In genomic region chr13:74349566-74350434, GRCm38 (mm10) we compare ENCODE assay signal across 7 mouse cellular contexts. TPM values are rescaled to one million over a fixed set of nuclear protein-coding genes. Genes with fewer than 3 reads are reported as not detected.
A peak's percentile ranks its signal among the peaks of the same experiment; 100 is the strongest.
DNase-seq lines count a peak whose midpoint lies in the region; ATAC-seq lines count a peak whose summit lies in the region.

Gene Sdha (minus strand): TSS chr13:74350280.
Gene Ccdc127 (plus strand): TSS chr13:74350309.

- no peak within 1 kb of the TSS; the same call in 1 of the 2 replicates for H3K27ac ChIP-seq in embryonic facial prominence, embryonic 11.5 days (replicated peaks; ENCODE audit: low read depth, low read length)
- no peak within 1 kb of the TSS for H3K27ac ChIP-seq in limb, embryonic 11.5 days (replicated peaks; ENCODE audit: low read depth, low read length)
- H3K27ac ChIP-seq in midbrain, embryonic 14.5 days (replicated peaks; ENCODE audit: low read depth, low read length) = peak within 1 kb of the TSS; percentile 79

- peak; percentile 96 for ATAC-seq in embryonic facial prominence, embryonic 11.5 days (replicated peaks; ENCODE audit: insufficient number of reproducible peaks, low FRiP score, low TSS enrichment, low read depth)
- peak; percentile 96 for ATAC-seq in limb, embryonic 11.5 days (ENCODE audit: insufficient number of reproducible peaks, low FRiP score, low TSS enrichment, low read depth)
- ATAC-seq in midbrain, embryonic 14.5 days (ENCODE audit: low FRiP score, low TSS enrichment) = peak; percentile 98

- no peaks in the 10 kb centered on the region for H3K4me1 ChIP-seq in embryonic facial prominence, embryonic 11.5 days (ENCODE audit: control insufficient read depth, insufficient read depth, low read length)
- 0 out of 2 replicates have a peak, but pooled peaks cover 3% of the 10 kb centered on the region for H3K4me1 ChIP-seq in limb, embryonic 11.5 days (ENCODE audit: control insufficient read depth, insufficient read depth, low read length)
- H3K4me1 ChIP-seq in midbrain, embryonic 14.5 days (ENCODE audit: control insufficient read depth, insufficient read depth, low read length) = peaks cover 14% of the 10 kb centered on the region

- H3K9me3 ChIP-seq in embryonic facial prominence, embryonic 11.5 days (replicated peaks; ENCODE audit: control insufficient read depth, low read length) = no peaks in the 10 kb centered on the region
- no peaks in the 10 kb centered on the region for H3K9me3 ChIP-seq in limb, embryonic 11.5 days (ENCODE audit: control insufficient read depth, low read length)
- H3K9me3 ChIP-seq in midbrain, embryonic 14.5 days (ENCODE audit: control insufficient read depth, low read length) = no peaks in the 10 kb centered on the region

- H3K27me3 ChIP-seq in embryonic facial prominence, embryonic 11.5 days (ENCODE audit: control insufficient read depth, insufficient read depth, low read length) = no peaks in the 10 kb centered on the region
- H3K27me3 ChIP-seq in limb, embryonic 11.5 days (ENCODE audit: control insufficient read depth, insufficient read depth, low read length) = no peaks in the 10 kb centered on the region
- H3K27me3 ChIP-seq in midbrain, embryonic 14.5 days (ENCODE audit: control insufficient read depth, insufficient read depth, low read length) = no peaks in the 10 kb centered on the region

- no peaks in the 10 kb centered on the region; the same call in 1 of the 2 replicates for H3K36me3 ChIP-seq in embryonic facial prominence, embryonic 11.5 days (replicated peaks; ENCODE audit: control insufficient read depth, insufficient read depth, low read depth, low read length)
- 0 out of 2 replicates have a peak, but pooled peaks cover 2% of the 10 kb centered on the region for H3K36me3 ChIP-seq in limb, embryonic 11.5 days (ENCODE audit: control insufficient read depth, insufficient read depth, low read length)
- peaks cover 18% of the 10 kb centered on the region for H3K36me3 ChIP-seq in midbrain, embryonic 14.5 days (ENCODE audit: control insufficient read depth, insufficient read depth, low read length)

- 2% methylated on average over 57 of the region's 57 CpGs for WGBS in embryonic facial prominence, embryonic 11.5 days
- WGBS in limb, embryonic 11.5 days = 2% methylated on average over 57 of the region's 57 CpGs
- 2% methylated on average over 57 of the region's 57 CpGs for WGBS in midbrain, embryonic 14.5 days

- peak within 1 kb of the TSS; percentile 66 for H3K4me2 ChIP-seq in embryonic facial prominence, embryonic 11.5 days (ENCODE audit: low read depth, low read length)
- peak within 1 kb of the TSS; percentile 74 for H3K4me2 ChIP-seq in limb, embryonic 11.5 days (ENCODE audit: low read depth, severe bottlenecking)
- peak within 1 kb of the TSS; percentile 74 for H3K4me2 ChIP-seq in midbrain, embryonic 14.5 days (ENCODE audit: low read length)

- H3K4me3 ChIP-seq in embryonic facial prominence, embryonic 11.5 days (ENCODE audit: low read depth, low read length) = peak within 1 kb of the TSS; percentile 75
- H3K4me3 ChIP-seq in limb, embryonic 11.5 days (ENCODE audit: low read depth, low read length) = peak within 1 kb of the TSS; percentile 54
- peak within 1 kb of the TSS; percentile 81 for H3K4me3 ChIP-seq in midbrain, embryonic 14.5 days (replicated peaks; ENCODE audit: low read depth, low read length)

- peak; percentile 98 for DNase-seq in adrenal gland, postnatal 14 days
- DNase-seq in embryonic facial prominence, embryonic 11.5 days (ENCODE audit: low spot score) = peak; percentile 97
- peak; percentile 100 for DNase-seq in heart, adult 11 months
- DNase-seq in kidney, adult 18-20 months = peak; percentile 96
- DNase-seq in limb, embryonic 11.5 days (ENCODE audit: low spot score) = peak; percentile 98
- DNase-seq in midbrain, embryonic 14.5 days = peak; percentile 100
- DNase-seq in spleen, adult 18-20 months = peak; percentile 92

- peak within 1 kb of the TSS; percentile 93 for H3K9ac ChIP-seq in embryonic facial prominence, embryonic 11.5 days (replicated peaks; ENCODE audit: low read length)
- H3K9ac ChIP-seq in limb, embryonic 11.5 days (ENCODE audit: low read length) = peak within 1 kb of the TSS; percentile 83
- H3K9ac ChIP-seq in midbrain, embryonic 14.5 days (replicated peaks; ENCODE audit: low read length) = peak within 1 kb of the TSS; percentile 82

RNA-seq across cellular contexts. Expression of gene Sdha, which starts in this region (rescaled TPM):
- 906 and 913 TPM in 2 replicates for total RNA-seq in adrenal gland, postnatal 14 days (2021)
- polyA plus RNA-seq in embryonic facial prominence, embryonic 11.5 days (2014; fragmentation: Nextera tagmentation; extraction: Ambion mirVana) = 228 and 235 TPM in 2 replicates
- 214 and 235 TPM in 2 replicates for polyA plus RNA-seq in limb, embryonic 11.5 days (2014; fragmentation: Nextera tagmentation; extraction: Ambion mirVana)
- polyA plus RNA-seq in midbrain, embryonic 14.5 days (2014; fragmentation: Nextera tagmentation; extraction: Ambion mirVana) = 153 and 196 TPM in 2 replicates

RNA-seq across cellular contexts. Expression of gene Ccdc127, which starts in this region (rescaled TPM):
- 51.2 and 51.6 TPM in 2 replicates for total RNA-seq in adrenal gland, postnatal 14 days (2021)
- 69.0 and 73.7 TPM in 2 replicates for polyA plus RNA-seq in embryonic facial prominence, embryonic 11.5 days (2014; fragmentation: Nextera tagmentation; extraction: Ambion mirVana)
- polyA plus RNA-seq in limb, embryonic 11.5 days (2014; fragmentation: Nextera tagmentation; extraction: Ambion mirVana) = 57.4 and 61.0 TPM in 2 replicates
- 41.7 and 46.2 TPM in 2 replicates for polyA plus RNA-seq in midbrain, embryonic 14.5 days (2014; fragmentation: Nextera tagmentation; extraction: Ambion mirVana)
